Mouse (Mus musculus): ENCODE measurements around the gene Slc30a7. TPM values are rescaled to one million over a fixed set of nuclear protein-coding genes. Genes with fewer than 3 reads are reported as not detected.

The Slc30a7 gene
- polyA plus RNA-seq, 1 experiment from 2014 or later, result 14.5 TPM

GRCm38 (mm10) chr3:115892341-115892740, 114.9 kb downstream of the Slc30a7 start:
- H3K4me2 ChIP-seq, result no peak overlapping the region
- H3K4me3 ChIP-seq, result no peak overlapping the region
- no peaks in the 10 kb centered on the region for H3K27me3 ChIP-seq
- 84% methylated on average over 4 of the region's 4 CpGs for WGBS
- peaks cover 12% of the 10 kb centered on the region for H3K36me3 ChIP-seq (ENCODE audit: poor library complexity, severe bottlenecking)
- H3K9me3 ChIP-seq (replicated peaks), result no peaks in the 10 kb centered on the region
- ATAC-seq, result no peak
- peaks cover 4% of the 10 kb centered on the region; the same call in 1 of the 2 replicates for H3K4me1 ChIP-seq
- H3K27ac ChIP-seq, result no peak overlapping the region
- no peak overlapping the region for H3K9ac ChIP-seq

Small RNA genes lying within 50 kb of the gene (microRNA-seq; reads per million reads assigned to microRNA genes)
- not detected for gene Mir669n

Other genes with a start within 250 kb of the Slc30a7 start
- 29.8 and 30.2 TPM in 2 replicates for gene Dph5, start 119.6 kb downstream of the Slc30a7 start, polyA plus RNA-seq (2015; fragmentation: Nextera tagmentation; extraction: Ambion mirVana)
- 19.8 and 20.7 TPM in 2 replicates for gene Extl2, start 56 bp upstream of the Slc30a7 start, polyA plus RNA-seq (2015; fragmentation: Nextera tagmentation; extraction: Ambion mirVana)
- 28.1 and 32.9 TPM in 2 replicates for gene Vcam1, start 122.3 kb upstream of the Slc30a7 start, polyA plus RNA-seq (2015; fragmentation: Nextera tagmentation; extraction: Ambion mirVana)
- gene Gpr88, start 246.1 kb upstream of the Slc30a7 start, polyA plus RNA-seq (2015; fragmentation: Nextera tagmentation; extraction: Ambion mirVana), result 3.8 and 4.3 TPM in 2 replicates

Measured in forebrain, embryonic 13.5 days (tissue).